Mouse (Mus musculus): ENCODE measurements around the gene Slc43a2. TPM values are rescaled to one million over a fixed set of nuclear protein-coding genes. Genes with fewer than 3 reads are reported as not detected.
A peak's percentile ranks its signal among the peaks of the same experiment; 100 is the strongest.

Slc43a2 gene
- total RNA-seq, 2 experiments from 2014 or later = 43.0 to 53.4 TPM

DNA sequence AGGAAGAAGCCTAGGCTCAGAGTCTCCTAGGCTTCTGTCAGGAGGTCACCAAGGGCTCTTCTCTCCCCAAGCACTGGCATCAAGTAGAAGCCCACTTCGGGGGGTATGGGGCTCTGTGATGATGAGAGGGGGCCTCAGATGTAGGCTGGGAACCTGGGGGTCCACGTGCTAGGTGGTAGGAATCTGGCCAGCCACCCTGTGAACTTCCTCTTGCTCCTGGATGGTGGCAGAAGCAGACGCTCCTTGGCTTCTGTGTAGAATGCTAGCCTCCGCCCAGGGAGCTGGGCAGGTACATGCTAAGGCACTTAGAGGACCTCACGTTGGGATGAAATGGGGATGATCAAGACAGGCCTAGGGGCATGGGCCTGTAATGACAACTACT, 29.9 kb downstream of the Slc43a2 start:
- Histone ChIP-seq H3K4me3 (no peak overlapping the region), H3K27ac (peak overlapping the region; percentile 69; the same call in 1 of the 2 replicates)
- TF ChIP-seq CTCF (conservative IDR thresholded peaks at IDR 0.05) = no peak
- DNase-seq (ENCODE audit: low spot score in 2 of 2) = no peak

DNA sequence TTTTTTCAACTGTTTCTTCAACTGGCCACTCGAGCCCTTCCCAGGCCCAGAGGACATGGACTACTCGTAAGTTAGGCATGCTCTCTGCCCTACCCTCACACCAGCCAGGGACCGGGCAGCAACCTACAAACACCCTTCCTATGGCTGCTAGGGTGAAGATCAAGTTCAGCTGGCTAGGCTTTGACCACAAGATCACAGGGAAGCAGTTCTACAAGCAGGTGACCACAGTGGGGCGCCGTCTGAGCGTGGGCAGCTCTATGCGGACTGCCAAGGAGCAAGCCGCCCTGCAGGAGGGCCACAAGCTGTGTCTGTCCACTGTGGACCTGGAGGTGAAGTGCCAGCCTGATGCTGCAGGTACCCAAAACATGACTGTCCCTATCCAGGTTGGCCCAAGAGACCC, 31.3 kb downstream of the Slc43a2 start:
- no peak for DNase-seq (ENCODE audit: low spot score in 2 of 2)
- TF ChIP-seq CTCF (conservative IDR thresholded peaks at IDR 0.05) = no peak
- Histone ChIP-seq H3K4me3 (no peak overlapping the region), H3K27ac (no peak overlapping the region)

DNA sequence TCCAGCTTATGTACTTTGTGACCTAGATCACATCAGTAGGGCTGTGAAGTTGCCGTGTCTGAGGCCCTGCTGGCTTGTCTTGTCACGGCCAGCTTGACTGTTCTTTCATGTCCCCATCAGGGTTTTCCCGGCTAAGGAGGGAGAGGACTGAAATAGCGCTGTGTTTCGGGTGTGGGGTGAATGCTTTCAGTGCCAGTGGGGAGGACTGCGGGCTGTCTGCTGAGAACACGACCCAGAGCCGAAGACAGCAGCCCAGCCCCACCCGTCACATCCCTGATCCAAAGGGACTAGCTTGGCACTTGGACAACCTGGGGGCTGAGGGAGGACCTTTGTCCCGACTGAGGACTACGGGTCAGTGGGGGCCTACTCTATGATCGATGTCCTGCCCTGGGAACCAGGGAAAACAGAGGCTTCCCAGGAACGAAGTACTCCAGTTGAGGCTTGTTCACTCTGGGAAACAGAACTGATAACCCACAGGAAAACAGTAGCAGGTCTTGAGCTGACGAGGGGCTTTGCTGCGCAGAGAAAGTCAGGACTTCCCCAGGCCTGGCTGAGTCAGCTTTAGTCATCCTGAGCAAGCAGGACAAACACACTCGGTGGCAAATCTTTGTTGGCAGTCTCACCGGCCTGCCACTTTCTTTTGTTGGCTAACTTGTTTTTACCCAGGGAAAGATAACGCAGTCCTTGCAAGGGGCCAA, 32.5 kb downstream of the Slc43a2 start:
- Histone ChIP-seq H3K27ac (peak overlapping the region; percentile 46; the same call in 1 of the 2 replicates), H3K4me3 (no peak overlapping the region)
- no peak for DNase-seq (ENCODE audit: low spot score in 2 of 2)
- TF ChIP-seq CTCF (conservative IDR thresholded peaks at IDR 0.05) = no peak

DNA sequence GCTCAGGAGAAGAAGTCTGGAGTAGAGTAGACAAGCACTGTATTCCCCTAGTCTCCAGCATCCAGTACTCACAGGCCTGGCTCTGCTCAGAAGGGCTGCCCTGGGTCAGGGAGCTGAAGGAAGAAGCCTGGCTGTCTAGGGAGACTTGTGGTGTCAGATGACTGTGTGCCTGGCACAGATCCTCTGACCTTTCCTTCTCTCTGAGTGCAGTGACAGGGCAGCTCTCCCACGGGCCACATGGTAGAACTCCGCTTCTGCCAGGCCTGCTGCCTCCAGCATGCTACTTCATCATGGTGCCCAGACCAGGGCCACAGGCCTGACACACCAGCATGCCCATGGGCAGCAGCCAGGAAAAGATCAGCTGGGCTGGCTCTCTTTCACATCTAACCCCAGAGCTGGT, 34.4 kb downstream of the Slc43a2 start:
- Histone ChIP-seq H3K4me3 (no peak overlapping the region), H3K27ac (peak overlapping the region; percentile 83)
- no peak for DNase-seq (ENCODE audit: low spot score in 2 of 2)
- TF ChIP-seq CTCF (conservative IDR thresholded peaks at IDR 0.05) = no peak

DNA sequence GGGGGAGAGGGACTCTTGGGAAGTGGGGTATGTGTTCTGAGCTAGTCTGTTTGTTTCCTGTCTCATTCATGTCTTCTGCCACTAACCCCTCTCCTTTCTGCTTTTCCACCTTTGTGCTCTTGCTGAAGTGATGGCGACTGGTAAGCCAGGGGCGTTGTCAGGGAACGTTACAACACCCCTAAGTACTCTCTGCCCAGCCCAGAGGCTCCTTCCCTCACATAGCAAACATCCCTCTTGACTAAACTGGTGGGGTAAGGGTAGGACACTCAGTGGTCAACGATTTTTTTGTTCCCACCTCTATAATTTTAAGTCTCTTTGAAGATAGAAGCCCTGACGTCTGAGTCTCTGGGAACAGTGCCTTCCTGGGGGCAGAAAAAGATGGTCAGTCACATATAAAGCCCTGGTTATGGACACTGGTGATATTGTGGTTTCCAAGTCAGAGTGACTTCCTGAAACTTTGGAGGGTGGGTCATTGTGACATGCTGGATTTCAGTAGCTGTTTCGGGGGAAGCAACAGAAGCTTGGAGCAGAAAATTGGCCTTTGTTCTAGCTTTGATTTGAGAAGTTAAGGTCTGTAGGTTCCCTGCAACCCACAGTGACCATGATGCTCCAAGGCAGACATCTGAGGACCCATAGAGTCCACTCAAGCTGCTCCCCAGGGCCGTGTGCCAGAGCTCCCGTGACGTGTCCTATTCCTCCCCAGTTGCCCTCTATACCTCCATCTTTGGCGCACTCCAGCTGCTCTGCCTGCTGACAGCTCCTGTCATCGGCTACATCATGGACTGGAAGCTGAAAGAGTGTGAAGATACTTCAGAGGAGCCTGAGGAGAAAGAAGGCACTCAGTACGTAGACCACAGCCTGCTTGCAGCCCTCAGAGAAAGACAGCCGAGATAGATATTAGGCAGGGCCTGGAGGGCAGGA, 35.0 kb downstream of the Slc43a2 start:
- TF ChIP-seq CTCF (conservative IDR thresholded peaks at IDR 0.05) = no peak
- no peak for DNase-seq (ENCODE audit: low spot score in 2 of 2)
- no peak overlapping the region for H3K4me3 ChIP-seq
- H3K27ac ChIP-seq = peak overlapping the region; percentile 83

DNA sequence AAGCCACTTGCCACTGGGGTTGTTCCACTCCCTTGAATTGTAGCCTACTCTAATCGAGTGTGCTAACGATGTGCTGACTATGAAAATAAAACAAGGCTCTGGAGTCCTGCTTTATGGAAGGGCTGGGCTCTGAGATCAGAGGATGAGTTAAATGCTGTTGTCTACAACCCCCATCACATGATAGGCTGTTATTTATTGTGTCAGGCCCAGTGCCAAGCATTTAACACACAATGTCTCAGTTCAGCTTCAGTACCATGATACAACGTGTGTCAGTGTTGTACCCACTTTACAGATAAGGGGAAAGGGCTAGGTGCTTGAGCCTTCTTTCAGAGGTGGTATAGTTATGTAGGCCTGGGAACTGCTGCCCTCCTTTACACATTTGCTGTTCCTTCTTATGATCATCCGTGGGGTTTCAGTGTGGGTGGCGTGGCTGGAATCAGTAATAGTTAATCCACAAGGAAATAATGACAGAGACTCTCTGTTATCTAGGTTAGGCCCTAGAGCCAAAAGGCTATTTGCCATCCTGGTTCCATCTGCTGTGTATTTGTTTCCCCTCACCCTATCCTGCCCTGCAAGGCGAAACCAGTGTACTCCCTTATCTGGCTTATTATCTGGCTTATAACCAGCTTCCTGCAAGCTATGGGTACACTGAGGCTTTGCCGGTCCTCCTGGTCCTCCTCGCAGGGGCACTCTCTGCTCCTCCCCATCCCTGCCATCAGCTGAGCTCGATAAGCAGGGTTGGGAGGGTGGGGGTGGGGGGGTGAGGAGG, 36.0 kb downstream of the Slc43a2 start:
- H3K27ac ChIP-seq = peak overlapping the region; percentile 83
- no peak for DNase-seq (ENCODE audit: low spot score in 2 of 2)
- no peak overlapping the region for H3K4me3 ChIP-seq
- TF ChIP-seq CTCF (conservative IDR thresholded peaks at IDR 0.05) = no peak

DNA sequence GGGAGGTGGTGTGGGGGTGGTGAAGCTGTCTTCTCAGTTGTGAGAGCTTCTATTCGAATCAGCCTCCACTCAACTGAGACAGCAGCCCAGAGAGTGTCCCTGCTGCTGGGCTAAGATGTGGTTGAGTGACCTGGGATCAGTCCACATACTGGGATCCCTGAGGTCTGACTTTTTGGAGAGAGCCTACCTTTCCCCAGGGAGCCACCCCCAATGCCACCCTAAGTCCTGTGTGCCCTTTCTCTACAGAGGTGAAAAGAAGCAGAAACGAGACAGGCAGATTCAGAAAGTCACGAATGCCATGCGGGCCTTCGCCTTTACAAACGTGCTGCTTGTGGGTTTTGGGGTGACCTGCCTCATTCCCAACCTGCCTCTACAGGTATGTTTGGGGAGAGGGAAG, 36.6 kb downstream of the Slc43a2 start:
- Histone ChIP-seq H3K4me3 (no peak overlapping the region), H3K27ac (peak overlapping the region; percentile 83; the same call in 1 of the 2 replicates)
- no peak for DNase-seq (ENCODE audit: low spot score in 2 of 2)
- no peak for TF ChIP-seq CTCF (conservative IDR thresholded peaks at IDR 0.05)

DNA sequence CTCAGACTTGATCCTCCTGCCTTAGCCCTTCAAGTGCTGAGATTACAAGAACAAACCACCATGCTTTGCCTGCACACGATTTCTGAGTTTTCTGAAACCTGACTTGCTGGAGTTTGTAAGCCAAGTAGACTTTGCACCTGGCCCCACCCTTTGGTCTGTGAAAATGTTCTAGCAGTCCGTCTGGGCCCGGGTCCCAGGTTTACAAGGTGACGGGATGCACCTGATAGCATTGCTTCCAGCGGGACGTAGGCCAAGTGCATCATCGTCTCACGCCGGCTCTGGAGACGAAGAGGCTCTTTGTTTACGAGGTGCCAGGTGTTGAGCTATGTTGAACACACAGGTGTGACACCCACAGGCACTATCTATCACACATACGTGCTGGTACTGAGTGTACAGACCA, 37.5 kb downstream of the Slc43a2 start:
- Histone ChIP-seq H3K27ac (no peak overlapping the region), H3K4me3 (no peak overlapping the region)
- no peak for TF ChIP-seq CTCF (conservative IDR thresholded peaks at IDR 0.05)
- no peak for DNase-seq (ENCODE audit: low spot score in 2 of 2)

DNA sequence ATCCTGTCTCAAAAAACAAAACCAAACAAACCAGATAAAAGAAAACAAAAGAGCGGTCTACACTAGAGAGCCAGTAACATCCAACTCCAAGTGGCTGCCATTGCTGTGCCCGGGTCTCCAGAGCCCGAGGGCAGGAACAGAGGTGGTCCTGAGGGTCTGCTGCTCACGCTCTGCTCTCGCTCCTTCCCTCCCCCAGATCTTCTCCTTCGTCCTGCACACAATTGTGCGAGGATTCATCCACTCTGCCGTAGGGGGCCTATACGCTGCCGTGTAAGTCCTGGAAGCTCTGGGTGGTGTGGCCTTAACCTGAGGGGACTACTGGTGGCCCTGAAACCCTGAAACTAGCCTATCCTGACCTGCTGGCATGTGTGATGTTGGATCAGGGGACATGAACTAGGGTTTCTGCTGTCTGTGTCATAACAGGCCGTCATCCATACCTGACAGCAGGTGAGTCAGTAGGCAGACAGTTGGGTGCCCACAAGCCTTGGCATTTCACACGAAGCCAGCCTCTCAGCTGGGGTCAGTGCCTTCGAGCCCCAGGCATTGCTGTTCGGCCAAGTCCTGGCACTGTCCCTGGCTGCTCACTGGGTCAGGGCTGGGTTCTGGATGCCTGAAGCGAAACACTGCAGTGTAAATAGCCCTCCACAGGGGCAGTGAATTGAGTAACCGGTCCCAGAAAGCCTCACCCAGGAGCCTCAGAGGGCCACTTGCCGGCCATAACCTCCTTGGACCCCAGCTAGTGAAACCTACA, 39.1 kb downstream of the Slc43a2 start:
- DNase-seq (ENCODE audit: low spot score in 2 of 2) = no peak
- no peak overlapping the region for H3K4me3 ChIP-seq
- no peak for TF ChIP-seq CTCF (conservative IDR thresholded peaks at IDR 0.05)
- H3K27ac ChIP-seq = no peak overlapping the region

DNA sequence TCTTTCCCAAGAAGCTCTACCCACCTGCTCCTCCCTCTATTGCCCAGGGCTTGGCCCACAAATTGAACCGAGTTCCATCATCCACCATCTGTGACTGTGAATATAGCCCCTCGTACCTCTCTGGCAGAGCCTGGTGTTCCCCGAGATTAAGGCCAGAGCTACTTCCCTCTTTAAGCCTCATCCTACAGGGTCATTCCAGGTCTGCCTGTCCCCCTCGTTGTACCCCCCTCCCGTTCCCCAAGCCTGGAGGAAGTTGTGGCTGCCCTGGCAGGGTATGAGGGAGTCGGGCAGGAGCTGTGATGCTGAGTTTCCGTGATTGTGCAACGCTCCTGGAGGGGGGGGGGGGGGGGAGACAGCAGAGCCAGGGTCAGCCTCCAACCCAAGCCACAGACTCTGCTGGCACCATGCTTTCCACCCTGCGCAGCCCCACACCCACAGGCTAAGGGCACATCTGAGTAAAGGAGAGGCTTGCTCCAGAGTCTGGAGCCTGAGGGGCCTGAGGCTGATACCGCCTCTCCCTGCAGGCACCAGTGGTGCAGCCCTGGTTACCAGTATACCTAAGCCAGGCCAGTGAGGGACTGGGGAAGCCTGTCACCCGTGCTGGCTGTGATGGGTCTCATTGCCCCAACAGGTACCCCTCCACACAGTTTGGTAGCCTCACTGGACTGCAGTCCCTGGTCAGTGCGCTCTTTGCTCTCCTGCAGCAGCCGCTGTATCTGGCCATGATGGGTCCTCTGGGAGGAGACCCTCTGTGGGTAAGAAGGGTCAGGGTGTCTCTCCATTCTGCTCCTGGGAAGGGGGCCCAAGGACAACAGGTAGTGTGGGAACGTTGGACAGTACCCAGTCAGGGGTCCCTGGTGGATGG, 39.9 kb downstream of the Slc43a2 start:
- DNase-seq (ENCODE audit: low spot score in 2 of 2) = no peak
- no peak for TF ChIP-seq CTCF (conservative IDR thresholded peaks at IDR 0.05)
- Histone ChIP-seq H3K27ac (peak overlapping the region; percentile 67; the same call in 1 of the 2 replicates), H3K4me3 (no peak overlapping the region)

DNA sequence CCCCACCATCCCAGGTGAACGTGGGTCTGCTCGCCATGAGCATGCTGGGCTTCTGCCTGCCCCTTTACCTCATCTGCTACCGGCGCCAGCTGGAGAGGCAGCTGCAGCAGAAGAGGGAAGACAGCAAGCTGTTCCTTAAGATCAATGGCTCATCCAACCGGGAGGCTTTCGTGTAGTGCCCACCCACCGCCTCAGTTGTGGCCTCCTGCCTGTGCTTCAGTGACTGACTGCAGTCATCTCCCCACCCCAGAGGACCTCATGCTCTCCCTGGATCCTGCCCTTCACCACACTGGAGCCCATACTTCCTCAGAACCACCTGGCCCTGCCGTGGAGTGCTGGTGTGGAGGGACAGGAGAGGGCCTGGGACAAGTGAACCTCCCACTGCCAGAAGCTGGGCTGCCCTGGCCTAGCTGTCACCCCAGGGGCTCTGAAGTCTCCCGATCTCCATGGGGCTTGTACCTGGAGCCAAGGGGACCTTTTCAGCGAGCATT, 40.9 kb downstream of the Slc43a2 start:
- DNase-seq (ENCODE audit: low spot score in 2 of 2) = peak in 1 of 2 experiments; percentile 39
- Histone ChIP-seq H3K4me3 (no peak overlapping the region), H3K27ac (peak overlapping the region; percentile 67)
- TF ChIP-seq CTCF (conservative IDR thresholded peaks at IDR 0.05) = no peak

All from layer of hippocampus, adult 2 months (tissue).